Mouse (Mus musculus) c-Kit-positive CD71-positive TER-119-negative erythroid progenitor cells, embryonic 14.5 days (primary cell): ENCODE results near the gene Popdc3.
"Not testable (repeated sequence)": the region's sequence is repeated elsewhere in the genome, so short reads cannot be mapped to it uniquely, and the experiment has no call there.

Source experiments
- DNase-seq: peaks from one replicate; pipeline ENCODE4 v3.0.0-alpha.2; 2013; ENCODE audit warnings: low read depth

Popdc3 gene

DNA sequence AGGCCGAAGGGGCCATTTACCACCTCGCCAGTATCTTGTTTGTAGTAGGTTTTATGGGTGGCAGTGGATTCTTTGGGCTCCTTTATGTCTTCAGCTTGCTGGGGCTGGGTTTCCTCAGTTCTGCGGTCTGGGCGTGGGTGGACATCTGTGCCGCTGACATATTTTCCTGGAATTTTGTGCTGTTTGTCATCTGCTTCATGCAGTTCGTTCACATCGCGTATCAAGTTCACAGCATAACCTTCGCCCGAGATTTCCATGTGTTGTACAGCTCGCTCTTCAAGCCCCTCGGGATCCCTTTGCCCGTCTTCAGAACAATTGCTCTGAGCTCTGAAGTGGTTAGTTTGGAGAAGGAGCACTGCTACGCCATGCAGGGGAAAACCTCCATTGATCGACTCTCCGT is 137.0 kb downstream of the Popdc3 start:
- no peak for DNase-seq

DNA sequence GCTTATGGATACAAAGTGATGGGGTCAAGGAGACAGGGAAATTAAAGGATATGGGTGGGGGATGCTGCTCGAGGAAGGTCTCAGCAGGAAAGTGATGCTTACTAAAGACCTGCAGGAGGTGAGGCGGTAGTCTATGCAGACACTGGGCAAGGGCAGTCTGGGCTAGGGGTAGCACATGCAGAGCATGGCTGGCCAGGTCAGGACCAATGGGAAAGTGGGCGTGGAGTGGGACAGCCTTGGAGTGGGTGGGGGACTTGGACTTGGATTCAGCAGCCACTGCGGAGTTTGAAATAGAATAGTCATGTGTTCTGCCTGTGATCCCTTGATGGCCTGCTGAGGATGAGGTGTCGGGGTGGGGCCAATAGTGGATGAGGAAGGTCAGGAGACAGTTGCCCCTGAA is 141.0 kb downstream of the Popdc3 start:
- DNase-seq, result no peak

DNA sequence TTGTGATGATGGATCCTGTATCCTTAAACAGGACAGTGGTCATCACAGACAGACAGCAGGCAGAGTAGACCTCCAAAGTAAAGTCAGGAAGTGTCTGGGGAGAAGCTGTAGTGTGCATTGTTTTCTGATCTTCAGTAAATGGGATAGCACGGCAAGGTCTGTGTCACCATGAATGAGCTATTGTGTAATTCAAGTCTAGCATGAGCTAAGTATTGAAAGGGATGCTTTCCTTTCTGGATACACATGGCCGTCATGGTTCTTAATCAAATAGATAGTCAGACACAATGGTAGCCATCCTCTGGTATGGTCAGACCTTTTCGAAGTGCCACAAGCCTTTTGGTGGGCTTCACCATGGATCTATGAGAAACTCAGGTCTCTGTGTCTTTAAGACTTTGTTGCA is 142.4 kb downstream of the Popdc3 start:
- no peak for DNase-seq

DNA sequence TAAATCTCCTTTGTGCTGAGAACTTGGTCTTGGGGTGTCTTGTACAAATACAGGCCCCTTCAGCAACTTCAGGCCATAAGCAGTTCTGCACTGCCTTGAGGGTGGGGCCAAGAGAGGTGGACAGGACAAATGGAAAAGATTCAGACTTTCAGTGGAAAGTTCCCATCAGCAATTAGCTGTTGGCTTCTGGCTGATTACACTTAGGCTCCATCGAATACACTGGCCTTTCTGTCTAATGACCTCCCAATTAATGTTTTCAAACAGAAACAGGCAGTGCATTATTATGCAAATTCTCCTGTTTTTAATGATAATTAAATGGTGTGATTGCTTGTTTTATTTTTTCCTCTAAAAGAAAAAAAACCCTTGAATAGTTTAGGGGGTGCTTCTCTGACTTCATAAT is 146.3 kb downstream of the Popdc3 start:
- no peak for DNase-seq

DNA sequence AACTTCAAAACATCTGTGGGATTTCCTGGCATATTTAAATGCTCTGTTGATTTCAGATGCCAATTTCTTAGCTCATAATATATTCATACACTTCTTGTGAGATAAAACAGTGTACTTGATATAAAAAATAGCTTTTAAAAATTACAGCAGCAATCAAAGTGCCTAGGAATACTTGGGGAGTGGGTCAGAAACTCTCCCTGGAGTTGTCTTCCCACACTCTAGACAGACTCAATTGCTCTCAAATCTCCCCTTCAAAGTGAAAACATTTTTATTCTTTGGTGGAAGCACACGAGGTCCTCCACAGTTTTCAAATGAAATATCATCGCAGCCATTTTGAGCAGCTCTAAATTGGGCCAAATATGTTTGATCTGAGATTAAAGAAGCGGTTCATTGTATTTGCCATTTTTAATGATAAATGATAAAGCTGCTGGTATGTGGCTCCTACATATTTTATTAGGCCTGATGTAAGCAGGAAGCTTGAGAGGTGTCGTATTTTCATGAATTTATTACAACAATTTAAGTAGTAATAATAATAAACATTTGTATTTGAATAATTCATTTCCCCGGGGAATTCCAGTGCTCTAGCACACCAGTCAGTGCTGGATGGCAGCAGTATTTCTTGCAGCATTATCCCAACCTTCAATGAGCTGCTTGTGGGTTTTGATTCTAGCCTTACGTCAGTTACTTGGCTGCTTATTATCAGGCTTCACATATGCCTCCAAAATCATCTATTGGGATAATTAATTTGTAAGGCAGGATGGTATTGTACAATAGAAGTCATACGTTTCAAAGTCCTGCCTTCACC is 150.5 kb downstream of the Popdc3 start:
- DNase-seq, result no peak

DNA sequence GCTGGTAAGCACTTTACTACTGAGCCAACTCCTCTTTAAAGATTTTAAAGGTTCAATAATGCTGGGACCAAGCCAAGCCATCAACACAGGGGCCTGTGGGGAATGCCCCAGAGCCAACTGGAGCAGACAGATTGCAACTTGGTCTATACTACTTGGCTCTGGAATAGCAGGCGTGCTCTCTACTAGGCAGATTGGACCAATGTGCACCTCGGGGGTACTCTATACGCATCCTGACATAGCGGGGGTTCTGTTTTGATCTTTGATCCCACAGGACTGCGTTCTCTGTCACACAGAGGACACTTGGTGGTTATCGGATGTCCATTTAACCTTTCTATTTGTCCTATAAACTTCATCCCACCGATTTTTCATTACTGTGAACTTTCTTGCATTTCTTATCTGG is 157.0 kb downstream of the Popdc3 start:
- no peak for DNase-seq

DNA sequence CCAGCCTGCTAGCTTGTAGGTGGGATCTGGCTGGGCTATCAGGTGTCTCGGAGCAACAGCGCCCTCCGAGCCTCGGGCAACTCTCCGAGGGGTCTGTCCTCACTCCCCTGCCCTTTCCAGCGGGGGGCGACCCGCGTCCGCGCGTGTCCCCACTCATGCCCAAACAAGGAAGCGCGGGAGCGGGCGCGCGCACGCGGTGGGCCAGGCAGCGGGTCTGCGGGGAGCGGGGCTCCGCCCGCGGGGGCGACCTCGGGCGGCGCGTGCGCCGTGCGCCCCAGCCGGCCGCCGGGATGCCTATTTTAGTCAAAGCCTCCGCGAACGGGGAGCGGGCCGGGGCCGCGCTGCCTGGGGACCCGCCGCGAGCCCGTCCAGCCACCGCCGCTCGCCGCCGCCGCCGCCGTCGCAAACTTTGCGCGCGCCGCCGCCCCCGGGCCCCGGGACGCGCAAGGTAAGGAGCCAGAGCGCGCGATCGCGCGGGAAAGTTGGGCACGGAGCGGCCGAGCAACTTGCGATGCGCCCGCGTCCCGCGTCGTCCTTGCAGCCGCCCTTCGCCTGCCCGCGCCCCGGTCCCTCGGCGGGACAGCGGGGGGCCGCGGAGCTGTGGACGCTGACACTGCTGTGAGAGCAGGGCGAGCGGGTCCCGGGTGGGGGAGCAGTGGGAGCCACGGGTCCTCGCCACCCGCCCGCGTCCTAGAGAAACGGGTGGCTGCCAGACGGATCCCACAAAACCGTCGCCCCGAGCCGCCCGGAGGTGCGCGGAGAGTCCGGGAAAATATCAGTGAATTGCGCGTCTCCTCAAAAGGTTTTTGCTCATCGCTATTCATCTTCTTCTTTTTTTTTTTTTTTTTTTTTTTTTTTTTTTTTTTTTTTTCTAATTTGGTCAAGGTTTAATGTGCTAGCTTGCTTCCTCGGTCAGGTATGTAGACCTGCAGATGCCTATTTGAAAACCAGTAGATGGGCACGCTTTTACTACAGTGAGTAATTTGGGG is 157.8 kb downstream of the Popdc3 start, which contains the start of gene Bves:
Bves (plus strand) TSS at position 339 of the 989 bp plus-strand sequence.
- DNase-seq, result no peak

DNA sequence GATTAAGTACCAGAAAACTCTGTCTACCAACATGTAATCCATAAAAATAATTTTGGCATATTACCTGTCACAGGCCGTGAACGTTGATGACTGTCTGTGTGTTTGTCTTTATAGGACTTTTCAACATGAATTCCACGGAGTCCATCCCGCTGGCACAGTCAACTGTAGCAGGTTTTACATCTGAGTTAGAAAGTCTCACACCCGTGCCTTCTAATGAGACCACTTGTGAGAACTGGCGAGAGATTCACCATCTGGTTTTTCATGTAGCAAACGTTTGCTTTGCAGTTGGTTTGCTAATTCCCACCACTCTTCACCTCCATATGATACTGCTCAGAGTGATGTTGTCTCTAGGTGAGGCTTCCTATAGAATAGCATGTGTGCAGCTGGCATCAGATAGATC is 161.2 kb downstream of the Popdc3 start:
- DNase-seq, result no peak

DNA sequence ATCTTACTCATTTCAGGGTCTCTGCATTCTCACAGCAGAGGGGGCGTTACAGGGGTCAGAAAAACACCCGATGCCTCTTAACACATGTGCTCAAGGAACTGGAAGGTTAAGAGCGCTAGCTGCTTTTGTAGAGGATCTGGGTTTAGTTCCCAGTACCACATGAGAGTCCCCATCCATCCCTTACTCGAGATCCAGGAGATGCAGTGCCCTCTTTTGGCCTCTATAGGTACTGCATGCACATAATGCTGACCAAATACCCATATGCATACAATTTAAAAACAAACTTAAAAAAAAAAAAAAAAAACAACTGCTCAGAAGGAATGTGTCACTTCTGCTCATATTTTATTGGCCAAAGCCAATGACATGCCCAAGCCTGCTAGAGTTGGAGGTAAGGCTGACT is 166.5 kb downstream of the Popdc3 start:
- DNase-seq, result no peak

DNA sequence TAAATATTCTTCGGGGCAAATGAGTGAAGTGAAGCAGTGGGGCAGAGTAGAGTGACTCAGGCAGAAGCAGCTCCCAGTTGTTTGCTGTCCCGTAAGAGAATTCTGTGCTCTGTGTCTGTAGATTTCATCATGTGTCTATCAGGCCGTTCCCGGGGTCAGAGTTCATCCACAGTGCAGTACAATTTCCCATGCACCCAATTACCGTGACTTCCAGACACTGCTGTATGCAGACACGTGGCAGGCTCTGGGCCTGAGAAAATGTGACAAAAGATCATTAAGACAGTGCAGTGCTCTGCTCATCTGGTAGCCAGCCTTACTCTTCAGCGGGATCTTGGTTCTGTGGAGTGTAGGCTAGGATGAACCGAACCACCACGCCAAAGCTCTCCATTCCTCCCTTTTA is 167.3 kb downstream of the Popdc3 start:
- no peak for DNase-seq

DNA sequence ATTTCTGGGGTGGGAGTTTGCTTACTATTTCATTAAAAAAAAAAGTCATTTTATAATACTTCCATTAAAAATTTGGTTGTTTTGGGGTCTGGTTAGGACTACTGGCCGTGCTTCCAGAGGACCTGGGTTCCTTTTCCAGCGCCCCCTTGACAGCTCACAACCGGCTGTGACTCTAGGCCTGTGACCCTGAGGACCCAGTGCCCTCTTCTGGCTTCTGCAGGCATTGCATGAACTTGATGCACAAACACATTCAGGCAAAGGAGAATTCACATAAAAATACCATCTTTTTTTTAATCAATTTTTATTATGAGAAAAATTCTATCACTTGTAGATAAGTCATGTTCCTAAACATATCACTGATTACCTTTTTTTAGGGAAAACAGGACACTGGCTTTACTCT is 170.2 kb downstream of the Popdc3 start:
- DNase-seq, result not testable (repeated sequence)

DNA sequence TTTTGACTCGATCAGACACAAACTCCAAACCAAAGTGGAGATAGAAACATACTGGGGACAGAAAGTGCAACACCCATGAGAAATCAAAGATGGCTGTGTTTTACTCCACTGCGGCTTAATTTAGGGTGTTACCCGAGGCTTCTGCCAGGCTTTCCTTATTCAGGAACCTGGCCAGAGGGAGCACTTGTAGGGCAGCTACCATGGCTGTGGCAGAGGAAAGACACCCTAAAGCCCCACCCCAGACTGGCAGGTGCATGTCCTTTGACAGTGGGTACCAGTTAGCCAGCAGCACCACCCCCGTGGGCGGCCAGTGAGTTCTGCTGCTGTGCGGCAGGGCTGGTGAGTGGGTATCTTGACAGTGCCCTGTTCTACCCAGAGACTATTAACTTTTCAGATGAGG is 178.2 kb downstream of the Popdc3 start:
- DNase-seq, result no peak

DNA sequence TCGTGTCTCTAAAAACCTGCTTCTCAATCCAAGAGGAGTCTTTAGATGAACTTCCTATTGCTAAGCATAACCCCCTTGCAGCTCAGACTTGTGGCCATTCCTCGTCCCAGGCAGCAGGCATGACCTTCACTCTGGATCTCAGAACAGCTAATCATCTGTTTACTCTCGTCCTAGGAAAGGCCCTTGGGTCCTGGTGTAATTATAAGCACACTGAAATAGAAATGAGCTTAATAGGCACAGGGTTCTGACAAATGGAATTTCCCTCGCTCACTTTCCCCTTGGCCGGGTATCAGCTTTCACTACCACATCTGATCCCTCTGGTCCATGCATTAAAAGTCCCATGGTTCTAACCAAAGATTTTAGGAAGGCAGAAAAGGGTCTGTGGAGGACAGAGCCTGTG is 185.5 kb downstream of the Popdc3 start:
- no peak for DNase-seq

DNA sequence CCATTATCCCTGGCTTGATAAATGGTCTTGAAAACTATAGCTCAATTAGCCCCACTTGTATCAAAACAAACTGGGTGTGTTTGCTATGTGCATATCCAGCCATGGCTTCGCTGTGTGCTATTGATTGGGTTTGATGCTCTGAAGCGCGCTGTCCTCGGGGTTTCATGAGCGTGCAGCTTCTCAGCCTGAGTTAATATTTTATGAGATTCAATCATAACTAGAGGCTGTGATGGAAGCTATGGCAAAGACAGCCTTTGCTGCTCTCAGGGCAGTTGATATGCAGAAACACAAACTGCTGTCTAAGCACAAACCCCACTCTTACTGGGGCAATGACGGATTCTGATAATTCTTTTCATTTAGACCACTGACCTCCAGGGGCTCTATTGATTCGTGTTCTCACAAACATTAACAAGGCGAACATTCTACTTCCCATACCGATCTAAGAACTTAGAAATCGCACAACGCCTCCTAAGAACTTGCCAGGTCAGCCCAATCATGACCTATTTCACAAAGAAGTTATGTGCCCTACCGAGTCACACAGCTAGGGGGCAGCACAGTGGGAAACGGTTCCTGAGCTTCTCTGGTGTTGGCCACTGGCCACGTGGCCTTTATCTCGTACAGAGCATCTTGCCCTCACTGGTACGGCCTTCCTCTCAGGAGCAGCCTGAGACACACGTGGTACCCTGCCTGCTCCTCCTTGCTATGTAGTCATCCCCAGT is 189.2 kb downstream of the Popdc3 start:
- no peak for DNase-seq
